Mouse (Mus musculus) forebrain, embryonic 14.5 days (tissue): ENCODE results near the gene Polr2j. TPM values are rescaled to one million over a fixed set of nuclear protein-coding genes. Genes with fewer than 3 reads are reported as not detected.

Experiments
- ATAC-seq: fragments of 200-750 bp; cut with Nextera tagmentation; 2 replicates; pipeline ENCODE4 v1.8.0; 2017; ENCODE audit warnings: mild to moderate bottlenecking, moderate library complexity
- DNase-seq: peaks from one replicate; pipeline ENCODE4 v3.0.0-alpha.2; 2015; ENCODE audit warnings: low spot score
- H3K27ac ChIP-seq: fragments of 300-500 bp; sonication (generic); 2 replicates; pipeline ENCODE4 v1.5.1; 2014; ENCODE audit warnings: low read depth, mild to moderate bottlenecking, control low read depth, low read length, moderate library complexity
- H3K27me3 ChIP-seq: fragments of 300-500 bp; sonication (generic); replicated peaks from 2 replicates; pipeline ENCODE4 v1.6.1; 2014; ENCODE audit warnings: low read length, control low read depth, mixed read lengths; ENCODE audit not compliant: control insufficient read depth, insufficient read depth
- H3K36me3 ChIP-seq: fragments of 300-500 bp; sonication (generic); 2 replicates; pipeline ENCODE4 v1.6.1; 2014; ENCODE audit warnings: low read length, control low read depth; ENCODE audit not compliant: control insufficient read depth, insufficient read depth
- H3K4me1 ChIP-seq: fragments of 300-500 bp; sonication (generic); 2 replicates; pipeline ENCODE4 v1.6.1; 2014; ENCODE audit warnings: antibody characterized with exemption, low read length, control low read depth; ENCODE audit not compliant: control insufficient read depth, insufficient read depth
- H3K4me2 ChIP-seq: fragments of 300-500 bp; sonication (generic); 2 replicates; pipeline ENCODE4 v1.6.1; 2014; ENCODE audit warnings: mild to moderate bottlenecking, control low read depth, low read length
- H3K4me3 ChIP-seq: fragments of 300-500 bp; sonication (generic); 2 replicates; pipeline ENCODE4 v1.5.1; 2014; ENCODE audit warnings: low read depth, low read length, control low read depth
- H3K9ac ChIP-seq: fragments of 300-500 bp; sonication (generic); 2 replicates; pipeline ENCODE4 v1.6.1; 2014; ENCODE audit warnings: mild to moderate bottlenecking, low read length, control low read depth, moderate library complexity
- H3K9me3 ChIP-seq: fragments of 300-500 bp; sonication (generic); replicated peaks from 2 replicates; pipeline ENCODE4 v1.6.1; 2016; ENCODE audit warnings: low read length, control low read depth, mixed read lengths; ENCODE audit not compliant: control insufficient read depth
- WGBS: fragments of 180-500 bp; shearing (Covaris S2); extraction: QIAGEN DNeasy Blood & Tissue Kit; methylation state at CpG from one replicate; pipeline ENCODE4 v1.1.7; 2014; 5-methylcytosine and 5-hydroxymethylcytosine counted together
- microRNA-seq: library from miRNA; unstranded; fragments of <30 nt; microRNA quantifications from one replicate; pipeline ENCODE4, GENCODE M21; 2016
- polyA plus RNA-seq: library from polyadenylated mRNA; unstranded; fragments of >200 nt; fragmentation: Nextera tagmentation; extraction: Ambion mirVana; gene quantifications from 2 replicates; pipeline ENCODE4 v1.2.1, GENCODE M21; 2014

Polr2j gene
- polyA plus RNA-seq, 1 experiment from 2014 or later, result 310 TPM

- WGBS, result 12% methylated on average over 15 of the region's 15 CpGs
- H3K4me1 ChIP-seq, result peaks cover 10% of the 10 kb centered on the region
- peak overlapping the region; percentile 27; the same call in 1 of the 2 replicates for H3K27ac ChIP-seq
- H3K9me3 ChIP-seq, result no peaks in the 10 kb centered on the region
- 0 out of 2 replicates have a peak, but pooled peaks cover 2% of the 10 kb centered on the region for H3K36me3 ChIP-seq
- ATAC-seq, result peak; percentile 35
- peak overlapping the region; percentile 75 for H3K9ac ChIP-seq
- peak; percentile 21 for DNase-seq
- H3K4me3 ChIP-seq, result peak overlapping the region; percentile 55
- H3K4me2 ChIP-seq, result peak overlapping the region; percentile 88
- no peaks in the 10 kb centered on the region for H3K27me3 ChIP-seq
Observed at GRCm38 (mm10) chr5:136169626-136170511, 53.4 kb downstream of the Polr2j start.

DNA sequence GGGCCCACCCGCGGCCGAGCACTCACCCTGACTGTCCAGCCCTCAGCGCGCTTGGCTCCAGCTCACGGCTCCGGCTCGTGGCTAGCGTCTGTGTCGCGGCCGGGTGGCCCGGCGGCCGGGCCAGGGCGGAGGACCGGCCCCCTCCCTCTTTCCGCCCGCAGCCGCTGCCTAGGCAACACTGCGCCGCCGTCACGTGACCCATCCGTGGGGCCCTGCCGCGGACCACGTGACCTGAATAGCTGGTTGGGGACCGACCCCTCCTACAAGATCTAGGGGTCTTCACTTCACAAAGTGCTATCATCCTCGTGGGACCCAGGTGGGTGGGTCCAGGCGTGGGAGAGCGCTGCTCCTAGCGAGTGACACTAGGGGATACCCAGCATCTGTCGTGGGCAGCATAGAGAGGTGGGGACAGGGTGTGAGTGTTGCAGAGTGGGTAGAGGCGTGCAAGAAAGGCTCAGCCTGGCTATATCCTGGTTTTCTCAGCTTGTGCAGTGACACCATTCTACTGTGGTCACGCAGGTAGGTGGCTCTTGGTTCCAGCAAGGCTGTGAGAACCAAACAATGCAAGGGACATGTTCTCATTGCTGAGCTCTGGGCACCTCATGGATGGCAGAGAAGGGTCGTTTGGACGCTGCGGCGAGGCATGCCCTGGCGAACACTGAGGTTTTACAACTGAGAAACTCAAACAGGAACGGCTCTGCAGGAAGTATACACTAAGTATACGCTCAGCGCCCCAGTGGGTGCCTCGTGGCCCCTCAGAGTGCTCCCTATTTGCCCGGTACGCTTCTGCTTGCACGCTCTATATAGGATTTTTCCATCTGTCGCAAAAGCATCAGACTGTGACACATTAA, 54.3 kb downstream of the Polr2j start, which contains the start of gene Orai2:
Gene Orai2, minus strand, starts transcription at position 202 of the 851 bp plus-strand sequence.
- Histone ChIP-seq H3K27me3 (no peaks in the 10 kb centered on the region), H3K36me3 (0 out of 2 replicates have a peak, but pooled peaks cover 2% of the 10 kb centered on the region), H3K27ac (peak within 1 kb of the TSS; percentile 36), H3K9me3 (no peaks in the 10 kb centered on the region), H3K9ac (peak within 1 kb of the TSS; percentile 75), H3K4me2 (peak within 1 kb of the TSS; percentile 88), H3K4me3 (peak within 1 kb of the TSS; percentile 55), H3K4me1 (peaks cover 10% of the 10 kb centered on the region)
- ATAC-seq (peak; percentile 88), DNase-seq (peak; percentile 89)
- 4% methylated on average over 48 of the region's 49 CpGs for WGBS

DNA sequence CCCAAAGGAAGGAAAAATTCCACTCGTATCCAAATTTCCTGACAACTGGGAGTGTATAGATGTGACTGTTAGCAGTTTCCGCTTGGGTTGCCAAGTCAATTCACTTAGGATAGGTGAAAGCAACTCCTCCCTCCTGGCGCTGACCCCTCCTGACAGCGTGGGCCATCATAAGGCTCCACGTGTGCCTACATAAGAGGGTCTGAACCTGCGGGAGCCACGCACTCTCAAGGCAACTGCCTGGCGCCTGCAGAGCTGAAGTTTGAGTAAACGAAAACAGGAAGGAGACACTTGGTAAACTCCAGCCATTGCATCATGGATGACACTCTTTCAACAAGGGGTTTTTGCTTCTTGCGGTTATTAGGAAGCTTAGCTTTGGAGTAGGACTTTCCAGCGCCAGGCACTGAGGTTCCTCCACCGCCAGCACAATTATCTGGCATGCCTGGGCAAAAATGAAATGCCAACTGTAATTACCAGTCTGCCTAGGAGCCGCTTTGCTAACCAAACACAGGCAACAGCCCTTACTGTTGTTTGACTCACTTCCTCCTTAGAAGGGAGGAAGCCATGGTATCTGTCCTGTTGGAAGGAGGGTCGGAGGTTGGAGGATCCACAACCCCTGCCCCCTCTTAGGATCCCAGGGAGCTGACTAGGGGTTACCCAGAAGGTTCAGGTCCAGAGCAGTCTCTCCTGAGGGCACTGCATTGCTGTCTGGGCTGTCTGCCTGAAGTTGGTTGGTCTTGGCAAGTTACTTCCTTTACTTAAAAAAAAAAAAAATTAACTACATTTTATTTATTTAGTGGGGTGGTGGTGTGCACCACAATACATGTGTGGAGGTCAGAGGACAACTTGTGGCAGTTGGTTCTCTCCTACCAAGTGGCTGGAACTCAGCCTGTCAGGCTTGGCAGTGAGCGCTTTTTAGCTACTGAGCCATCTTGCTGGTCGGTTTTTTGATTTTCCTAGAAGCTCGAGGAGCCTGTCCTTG, 55.2 kb downstream of the Polr2j start:
- WGBS, result 38% methylated on average over 17 of the region's 17 CpGs
- Histone ChIP-seq H3K4me3 (peak overlapping the region; percentile 55), H3K4me1 (peaks cover 10% of the 10 kb centered on the region), H3K36me3 (0 out of 2 replicates have a peak, but pooled peaks cover 2% of the 10 kb centered on the region), H3K27ac (no peak overlapping the region), H3K4me2 (peak overlapping the region; percentile 88), H3K27me3 (no peaks in the 10 kb centered on the region), H3K9ac (peak overlapping the region; percentile 75; the same call in 1 of the 2 replicates), H3K9me3 (no peaks in the 10 kb centered on the region)
- no peak for ATAC-seq
- peak; percentile 8 for DNase-seq

Small RNA genes lying within 50 kb of the gene (microRNA-seq; reads per million reads assigned to microRNA genes)
- gene Mir7035, result not detected

Other genes starting within 250 kb of the Polr2j start
- 6.6 and 8.1 TPM in 2 replicates for gene Hspb1, start 228.7 kb upstream of the Polr2j start, polyA plus RNA-seq
- gene Ywhag, start 182.0 kb upstream of the Polr2j start, polyA plus RNA-seq, result 361 and 450 TPM in 2 replicates
- gene Ssc4d, start 142.1 kb upstream of the Polr2j start, polyA plus RNA-seq, result 0.99 and 1.4 TPM in 2 replicates
- gene Zp3, start 136.5 kb upstream of the Polr2j start, polyA plus RNA-seq, result 0.13 and 0.16 TPM in 2 replicates
- 24.9 and 30.5 TPM in 2 replicates for gene Dtx2, start 121.8 kb upstream of the Polr2j start, polyA plus RNA-seq
- gene Upk3b, start 78.1 kb upstream of the Polr2j start, polyA plus RNA-seq, result not detected in 2 replicates
- not detected in 2 replicates for gene Upk3bl, start 62.1 kb upstream of the Polr2j start, polyA plus RNA-seq
- gene Rasa4, start 32.7 kb upstream of the Polr2j start, polyA plus RNA-seq, result 4.9 and 6.7 TPM in 2 replicates
- 33.2 and 35.8 TPM in 2 replicates for gene Lrwd1, start 19.4 kb downstream of the Polr2j start, polyA plus RNA-seq
- 13.0 and 14.6 TPM in 2 replicates for gene Alkbh4, start 19.5 kb downstream of the Polr2j start, polyA plus RNA-seq
- 21.7 and 29.7 TPM in 2 replicates for gene Orai2, start 54.1 kb downstream of the Polr2j start, polyA plus RNA-seq
- gene Prkrip1, start 82.3 kb downstream of the Polr2j start, polyA plus RNA-seq, result 66.2 and 69.4 TPM in 2 replicates
- 16.5 and 22.6 TPM in 2 replicates for gene Sh2b2, start 129.9 kb downstream of the Polr2j start, polyA plus RNA-seq